Mouse (Mus musculus): ENCODE results near the gene Sfta2.

Gene Sfta2

DNA sequence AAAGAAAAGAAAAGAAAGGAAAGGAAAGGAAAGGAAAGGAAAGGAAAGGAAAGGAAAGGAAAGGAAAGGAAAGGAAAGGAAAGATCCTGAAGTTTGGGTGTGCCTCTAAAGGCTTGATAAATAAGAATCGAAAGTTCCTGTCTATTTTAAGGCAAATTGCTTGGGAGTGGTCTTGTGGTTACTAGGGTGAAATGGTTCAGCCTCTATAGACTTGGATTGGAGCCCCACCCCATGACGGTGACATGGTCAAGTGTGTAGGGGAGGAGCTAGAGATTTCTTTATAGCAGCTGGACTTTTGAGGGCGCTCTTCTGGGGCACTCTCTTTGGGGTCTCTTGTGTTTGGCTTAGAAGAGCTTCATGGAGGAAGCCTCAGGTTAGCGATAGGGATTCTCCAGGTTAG is 7.6 kb upstream of the Sfta2 start:
- no peak for DNase-seq

DNA sequence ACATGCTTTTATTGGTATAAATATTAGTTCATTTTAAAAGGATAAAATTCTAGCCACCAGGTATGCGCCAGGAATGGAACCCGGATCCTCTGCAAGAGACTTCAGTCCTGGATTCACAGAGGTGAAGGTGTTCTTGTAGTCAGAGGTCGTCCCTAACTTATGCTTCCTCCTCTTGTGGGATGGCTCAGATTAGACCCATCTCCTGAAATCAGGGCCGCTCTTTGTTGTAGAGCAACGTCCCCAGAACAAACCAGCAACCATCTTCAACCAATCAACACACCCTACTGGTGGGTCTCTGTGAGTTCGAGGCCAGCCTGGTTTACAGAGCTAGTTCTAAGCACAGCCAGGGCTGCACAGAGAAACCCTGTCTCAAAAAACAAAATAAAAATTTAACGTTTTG is 6.9 kb upstream of the Sfta2 start:
- no peak for DNase-seq

GRCm38 (mm10) chr17:35597399-35597798 is 4.0 kb upstream of the Sfta2 start:
- no peak for DNase-seq

DNA sequence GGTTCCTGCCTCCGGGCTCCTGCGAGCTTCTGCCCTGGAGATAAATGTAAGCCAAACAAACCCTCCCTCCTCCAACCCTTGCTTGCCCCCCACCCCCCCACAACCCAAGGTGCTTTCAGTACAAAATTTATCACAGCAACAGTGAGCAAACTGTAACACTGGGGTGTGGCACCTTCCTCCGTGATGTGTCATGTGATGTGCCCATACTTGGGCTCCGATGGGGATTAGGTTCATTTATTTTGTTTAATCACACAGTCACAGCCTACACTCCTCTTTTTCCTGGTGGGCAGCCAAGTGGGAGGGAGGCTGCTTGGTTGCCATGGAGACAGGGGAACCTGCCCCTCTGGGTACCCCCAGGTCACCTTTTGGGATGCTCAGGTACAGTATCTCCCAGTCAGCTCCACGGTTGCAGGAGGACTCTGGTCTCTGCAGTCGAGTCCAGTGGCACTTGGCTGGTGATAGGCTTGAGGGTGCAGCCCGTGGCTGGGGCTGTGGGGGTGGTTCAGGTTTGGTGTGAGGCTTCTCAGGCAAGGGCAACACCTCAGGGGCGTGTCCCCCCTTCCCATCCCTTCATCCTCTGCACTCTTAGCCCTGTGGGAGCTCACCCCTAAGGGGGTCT is 496 bp downstream of the Sfta2 start:
- DNase-seq = no peak

GRCm38 (mm10) chr17:35617127-35617526 is 15.8 kb downstream of the Sfta2 start:
- no peak for DNase-seq

GRCm38 (mm10) chr17:35626537-35626936 is 25.2 kb downstream of the Sfta2 start, which contains the start of gene Gm9573:
Gene Gm9573, minus strand, starts transcription at chr17:35626637.
- no peak for DNase-seq

DNA sequence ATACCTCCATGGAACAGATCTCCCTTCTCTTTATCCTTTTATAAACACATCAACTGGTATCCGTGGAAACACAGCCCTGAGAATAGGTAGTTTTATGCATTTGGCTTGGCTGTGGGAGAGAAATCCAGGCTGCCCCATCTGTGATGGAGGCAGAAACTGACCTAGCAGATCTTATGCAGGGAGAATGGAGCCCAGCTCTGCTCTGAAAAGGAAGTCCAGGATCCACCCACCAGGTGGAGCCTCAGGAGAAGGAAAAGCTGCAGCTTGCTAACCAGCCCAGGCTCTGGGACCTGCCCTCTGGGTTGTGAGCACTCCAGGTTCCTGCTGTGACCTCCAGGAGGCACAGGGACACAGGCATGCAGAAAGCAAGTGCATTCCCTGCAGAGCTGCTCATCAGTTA is 32.6 kb downstream of the Sfta2 start:
- DNase-seq = peak; percentile 32 to 56

- no peak for DNase-seq
Measured at GRCm38 (mm10) chr17:35635202-35635601, 33.9 kb downstream of the Sfta2 start.

- peak; percentile 82 to 86 for DNase-seq
Measured at GRCm38 (mm10) chr17:35635699-35636111, 34.4 kb downstream of the Sfta2 start.

GRCm38 (mm10) chr17:35636363-35636762 is 35.0 kb downstream of the Sfta2 start:
- peak; percentile 32 to 66 for DNase-seq

- peak; percentile 34 to 60 for DNase-seq
Measured at GRCm38 (mm10) chr17:35638475-35639190, 37.3 kb downstream of the Sfta2 start.

GRCm38 (mm10) chr17:35639352-35639751 is 38.0 kb downstream of the Sfta2 start:
- DNase-seq = no peak

GRCm38 (mm10) chr17:35643609-35644236 is 42.4 kb downstream of the Sfta2 start, which contains the start of gene Mucl3:
Gene Mucl3, minus strand, starts transcription at chr17:35643695.
- no peak for DNase-seq

- DNase-seq = no peak
Measured at GRCm38 (mm10) chr17:35649429-35649828, 48.1 kb downstream of the Sfta2 start.

DNA sequence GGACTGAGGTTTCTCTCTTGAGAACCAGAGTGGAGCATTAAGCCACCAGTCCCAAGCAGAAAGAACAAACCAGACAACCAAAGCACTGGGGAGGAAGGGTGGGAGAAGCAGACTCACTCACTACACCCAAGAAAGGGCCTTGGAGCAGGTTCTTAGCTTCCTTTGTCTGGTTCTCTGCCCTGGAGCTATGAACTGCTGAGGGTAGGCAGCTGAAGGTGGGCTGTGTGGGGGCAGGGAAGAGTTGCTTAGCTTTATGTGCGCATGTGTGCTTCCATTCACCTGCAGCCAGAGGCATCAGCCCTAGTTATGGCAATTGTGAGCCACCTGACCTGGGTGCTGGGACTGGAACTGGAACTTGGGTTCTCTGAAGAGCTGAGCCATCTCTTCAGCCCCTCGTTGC is 51.7 kb downstream of the Sfta2 start:
- DNase-seq = no peak

DNA sequence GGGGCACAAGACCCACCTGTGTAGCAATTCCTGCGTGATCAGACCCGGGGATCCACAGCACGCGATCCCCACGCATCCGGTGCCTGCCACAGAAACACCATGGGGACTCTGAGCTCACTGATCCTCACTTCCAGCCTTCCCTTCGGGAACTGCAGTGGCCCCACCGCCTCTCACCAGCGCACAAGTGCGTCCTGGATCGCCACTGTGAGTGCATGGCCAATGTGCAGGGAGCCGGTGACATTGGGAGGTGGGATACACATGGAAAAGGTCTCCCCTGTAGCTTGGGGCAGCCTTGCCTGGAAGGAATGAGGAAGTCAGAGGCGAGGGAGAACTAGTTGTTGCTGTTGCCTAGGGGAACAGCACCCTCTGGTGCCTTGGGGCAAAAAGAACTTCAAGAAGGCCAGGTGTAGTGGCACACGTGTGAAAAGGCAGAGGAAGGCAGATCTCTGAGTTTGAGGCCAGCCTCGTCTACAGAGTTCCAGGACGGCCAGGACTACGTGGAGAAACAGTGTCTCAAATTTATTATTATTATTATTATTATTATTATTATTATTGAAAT is 64.7 kb downstream of the Sfta2 start:
- DNase-seq = peak in 1 of 2 experiments; percentile 40

DNA sequence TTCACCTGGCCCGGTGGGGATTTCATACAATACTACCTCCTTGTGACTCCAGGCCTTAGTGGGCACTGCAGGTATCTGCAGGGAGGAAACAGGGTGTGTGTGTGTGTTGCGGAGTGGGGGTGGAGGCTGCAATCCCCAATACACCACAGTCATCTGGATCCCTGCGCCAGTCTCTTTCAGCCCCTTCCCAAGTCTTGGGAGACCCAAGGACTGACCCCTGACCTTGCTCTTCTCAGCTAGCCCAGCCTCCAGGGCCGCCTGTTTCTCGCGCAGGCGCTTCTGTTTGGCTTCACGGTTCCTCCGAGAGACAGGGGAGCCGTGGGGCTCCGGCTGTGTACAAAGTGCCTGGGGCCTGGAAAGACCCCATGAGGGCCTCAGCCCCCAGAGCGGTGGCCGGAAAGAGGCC is 65.5 kb downstream of the Sfta2 start:
- DNase-seq = no peak

DNA sequence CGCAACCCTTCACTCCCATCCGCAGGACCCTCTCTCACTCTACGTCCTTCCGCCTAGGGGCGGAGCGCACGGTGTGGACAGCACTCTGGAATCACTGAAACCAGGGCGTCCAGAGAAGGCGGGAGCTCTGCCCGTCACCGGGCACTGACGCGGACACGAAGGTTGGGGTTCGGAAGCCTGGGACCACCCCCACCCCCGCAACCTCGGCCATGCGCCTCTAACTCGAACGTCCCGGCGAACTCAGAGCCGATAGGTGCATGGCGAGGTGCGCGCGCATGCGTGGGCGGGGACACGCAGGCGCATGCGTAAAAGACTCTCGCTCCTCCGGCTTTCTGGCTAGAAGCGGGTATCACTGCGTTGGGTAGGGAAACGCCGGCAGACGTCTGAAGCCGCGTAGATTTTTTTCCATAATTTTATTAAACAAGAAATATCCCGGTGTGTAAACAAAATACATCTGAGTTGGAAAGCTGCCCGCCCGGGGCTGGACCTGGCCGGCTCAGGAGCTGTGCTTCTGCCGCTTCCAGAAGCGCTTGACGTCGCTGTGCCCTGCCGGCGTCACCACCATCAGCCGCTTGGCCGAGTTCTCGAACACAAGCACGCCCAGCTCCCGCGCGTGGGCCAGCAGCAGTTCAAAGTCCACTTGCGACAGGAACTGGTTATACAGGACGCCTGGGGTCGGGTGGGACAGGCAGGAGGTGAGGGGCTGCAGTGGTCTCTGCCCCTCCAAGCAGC is 66.2 kb downstream of the Sfta2 start, which contains the start of gene Vars2:
TSS of gene Vars2 (minus strand) at position 259 of the 732 bp plus-strand sequence.
- DNase-seq = peak; percentile 98 to 99

DNA sequence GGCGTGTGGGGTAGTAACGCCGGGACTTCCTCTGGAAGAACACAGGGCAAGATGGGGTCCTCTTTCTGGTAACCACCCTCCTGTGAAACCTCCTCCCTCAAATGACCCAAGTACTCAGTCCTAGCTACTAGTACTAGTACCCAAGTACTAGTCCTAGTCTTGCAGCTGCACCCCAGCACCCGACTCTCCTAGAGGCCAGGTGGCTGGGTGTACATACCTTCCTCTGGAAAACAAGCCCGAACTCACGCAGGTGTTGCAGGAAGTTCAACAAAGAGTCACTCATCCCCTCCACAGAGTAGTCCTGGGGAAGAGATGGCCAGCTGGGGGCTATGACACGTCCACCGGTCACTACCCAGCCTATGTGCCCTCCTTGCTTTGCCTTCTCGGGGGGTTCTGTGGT is 68.4 kb downstream of the Sfta2 start:
- DNase-seq = no peak

- no peak for DNase-seq
Measured at GRCm38 (mm10) chr17:35671846-35672245, 70.5 kb downstream of the Sfta2 start.

DNA sequence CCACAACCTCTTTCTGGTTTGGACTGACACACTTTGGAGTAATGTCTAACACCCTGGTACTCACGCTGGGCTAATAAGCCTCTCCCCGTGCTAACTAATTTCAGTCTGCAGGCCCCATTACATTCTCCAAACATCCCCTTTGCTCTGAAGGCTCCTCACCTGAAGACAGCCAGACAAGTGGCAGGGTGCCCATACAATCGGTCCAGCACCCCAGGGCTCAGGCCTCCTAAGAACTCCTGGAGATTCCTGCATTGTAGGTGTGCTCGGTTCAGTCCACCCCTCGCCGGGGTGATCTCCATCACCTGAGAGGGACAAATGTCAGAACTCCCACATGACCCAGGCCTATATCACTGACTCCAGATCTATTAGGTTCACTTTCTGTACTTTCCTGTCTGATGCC is 71.2 kb downstream of the Sfta2 start:
- DNase-seq = no peak

- DNase-seq = peak; percentile 82 to 91
Measured at GRCm38 (mm10) chr17:35673416-35674035, 72.2 kb downstream of the Sfta2 start, which contains the start of gene Gtf2h4. Gene Gtf2h4, minus strand, starts transcription at chr17:35673739.
